Mouse (Mus musculus) mature B cell (primary cell): Measurements from ENCODE around the gene Mtrex.

Source experiments
- in situ Hi-C: fragments of 300-500 bp; cut with MboI; formaldehyde crosslinking; loops from 2 replicates; pipeline ENCODE4 v1.14.3; 2019

The Mtrex gene

GRCm38 (mm10) chr13:112867381-112867780, 59.8 kb downstream of the Mtrex start:
- in situ Hi-C loops, result no loop called here

- in situ Hi-C loops, result no loop called here
Observed at GRCm38 (mm10) chr13:112866782-112867181, 60.4 kb downstream of the Mtrex start.

- in situ Hi-C loops, result no loop called here
Observed at GRCm38 (mm10) chr13:112862978-112863677, 64.1 kb downstream of the Mtrex start.

- in situ Hi-C loops, result no loop called here
Observed at GRCm38 (mm10) chr13:112862342-112862741, 64.9 kb downstream of the Mtrex start.

GRCm38 (mm10) chr13:112861825-112862306, 65.3 kb downstream of the Mtrex start:
- in situ Hi-C loops, result no loop called here

- in situ Hi-C loops, result no loop called here
Observed at GRCm38 (mm10) chr13:112860911-112861310, 66.3 kb downstream of the Mtrex start.

- in situ Hi-C loops, result no loop called here
Observed at GRCm38 (mm10) chr13:112860370-112860769, 66.8 kb downstream of the Mtrex start.

GRCm38 (mm10) chr13:112859574-112860134, 67.5 kb downstream of the Mtrex start:
- in situ Hi-C loops, result no loop called here

GRCm38 (mm10) chr13:112857921-112858320, 69.3 kb downstream of the Mtrex start:
- in situ Hi-C loops, result no loop called here

GRCm38 (mm10) chr13:112854402-112854801, 72.8 kb downstream of the Mtrex start:
- in situ Hi-C loops, result no loop called here

GRCm38 (mm10) chr13:112853710-112854316, 73.4 kb downstream of the Mtrex start:
- in situ Hi-C loops, result no loop called here

GRCm38 (mm10) chr13:112845931-112846330, 81.3 kb downstream of the Mtrex start:
- in situ Hi-C loops, result no loop called here

- in situ Hi-C loops, result no loop called here
Observed at GRCm38 (mm10) chr13:112840241-112841087, 86.7 kb downstream of the Mtrex start.

- in situ Hi-C loops, result no loop called here
Observed at GRCm38 (mm10) chr13:112838562-112839232, 88.5 kb downstream of the Mtrex start.

- in situ Hi-C loops, result no loop called here
Observed at GRCm38 (mm10) chr13:112837621-112838155, 89.5 kb downstream of the Mtrex start.

- in situ Hi-C loops, result no loop called here
Observed at GRCm38 (mm10) chr13:112836951-112837350, 90.2 kb downstream of the Mtrex start.

GRCm38 (mm10) chr13:112835113-112835512, 92.1 kb downstream of the Mtrex start:
- in situ Hi-C loops, result no loop called here

GRCm38 (mm10) chr13:112833895-112834263, 93.3 kb downstream of the Mtrex start:
- in situ Hi-C loops, result no loop called here

- in situ Hi-C loops, result no loop called here
Observed at GRCm38 (mm10) chr13:112833253-112833894, 93.8 kb downstream of the Mtrex start.

GRCm38 (mm10) chr13:112832589-112832988, 94.6 kb downstream of the Mtrex start:
- in situ Hi-C loops, result no loop called here

- in situ Hi-C loops, result no loop called here
Observed at GRCm38 (mm10) chr13:112829619-112830018, 97.6 kb downstream of the Mtrex start.
